Mouse (Mus musculus) lung, postnatal 14 days (tissue): ENCODE results near the gene Pald1.

Source experiments
- DNase-seq: peaks from one replicate; pipeline ENCODE4 v3.0.0; 2021

Gene Pald1

DNA sequence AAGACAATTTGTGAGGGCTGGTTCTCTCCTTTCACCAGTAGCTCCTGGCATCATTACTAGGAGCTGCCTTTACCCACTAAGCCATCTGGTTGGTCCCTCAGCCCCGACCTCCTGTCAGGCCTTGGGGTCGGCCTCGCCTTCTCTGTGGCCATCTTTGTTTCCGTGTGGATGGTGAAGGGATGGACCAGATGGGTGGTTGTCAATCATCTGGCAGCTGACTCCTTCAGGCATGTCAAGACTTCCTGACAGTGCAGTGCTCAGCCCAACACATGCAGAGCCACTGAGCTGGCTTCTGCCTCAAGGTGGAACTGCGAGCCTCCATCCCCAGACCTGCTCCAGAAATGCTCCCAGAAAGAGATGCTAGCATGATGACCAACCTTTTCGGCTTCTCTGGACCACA, 18.9 kb downstream of the Pald1 start:
- no peak for DNase-seq

DNA sequence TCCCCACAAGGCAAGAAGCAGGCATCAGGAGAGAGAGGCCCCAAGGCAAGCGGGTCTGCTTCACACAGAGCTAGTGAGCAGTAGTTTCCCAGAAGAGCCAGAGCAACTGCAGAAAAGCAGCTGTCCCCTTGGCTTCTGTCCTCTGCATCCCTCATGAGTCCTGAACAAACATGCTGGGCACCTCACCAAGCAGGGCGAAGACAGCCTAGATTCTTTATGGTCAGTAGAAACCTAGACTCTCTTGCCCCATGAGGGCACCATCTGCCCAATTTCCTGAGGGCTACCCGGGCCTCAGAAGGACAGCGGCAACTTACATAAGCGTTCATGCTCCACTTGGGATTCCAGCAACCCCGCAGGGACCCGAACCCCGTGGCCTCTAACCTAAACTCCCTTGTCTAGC, 20.3 kb downstream of the Pald1 start:
- no peak for DNase-seq

DNA sequence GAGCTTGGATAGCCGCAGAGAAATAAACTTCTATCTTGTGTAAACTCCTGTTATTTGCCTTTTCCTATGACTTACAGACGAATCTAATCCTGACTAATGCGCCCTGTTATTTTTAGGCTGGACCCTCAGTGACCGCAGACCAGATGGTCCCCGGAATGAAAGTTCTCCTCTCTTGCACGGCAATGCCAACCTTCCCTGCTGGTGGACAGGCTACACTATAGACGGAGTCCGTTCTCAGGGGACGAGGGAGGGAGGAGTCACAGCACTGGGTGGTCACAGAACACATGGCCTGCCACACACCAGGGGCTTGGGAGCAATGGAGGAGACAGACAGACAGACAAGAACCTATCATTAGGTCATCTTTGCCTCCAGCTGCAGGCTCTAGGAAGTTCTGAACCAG, 20.8 kb downstream of the Pald1 start:
- no peak for DNase-seq

DNA sequence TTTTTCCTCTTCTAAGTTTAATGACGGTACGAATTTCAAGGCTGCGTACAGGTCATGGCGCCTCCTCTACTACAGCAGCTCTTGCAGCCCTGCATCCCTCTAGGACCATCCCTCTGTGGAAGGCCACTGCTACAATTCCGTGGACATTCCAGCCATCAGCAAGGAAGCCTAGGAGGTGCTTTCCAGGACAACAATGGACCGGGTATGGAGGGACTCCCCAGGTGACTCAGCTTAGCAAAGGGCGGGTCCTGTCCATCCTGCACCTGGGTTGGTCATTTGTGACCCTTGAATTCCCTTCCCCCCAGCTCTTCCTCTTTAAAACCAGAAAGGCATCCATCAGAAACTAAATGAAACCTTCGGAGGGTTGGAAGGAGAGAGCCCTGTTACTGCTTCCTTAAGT, 22.7 kb downstream of the Pald1 start:
- DNase-seq, result no peak

DNA sequence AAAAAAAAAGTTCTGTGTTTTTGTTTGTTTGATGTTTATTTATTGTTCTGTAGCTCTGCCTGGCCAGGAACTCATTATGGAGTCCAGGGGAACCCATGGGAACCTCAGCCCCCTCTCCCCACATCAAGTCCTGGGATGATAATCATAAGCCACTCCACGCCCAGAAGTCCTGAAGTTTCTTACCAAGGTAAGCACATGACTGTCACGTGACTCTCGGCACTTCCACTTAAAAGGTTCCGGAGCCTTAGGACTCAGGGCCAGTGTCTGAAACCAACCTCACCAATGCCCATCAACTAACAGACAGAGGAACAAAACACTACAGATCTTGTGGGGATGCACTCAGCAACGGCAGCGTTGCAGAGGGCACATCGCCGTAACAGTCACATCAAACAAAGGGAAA, 23.9 kb downstream of the Pald1 start:
- no peak for DNase-seq

DNA sequence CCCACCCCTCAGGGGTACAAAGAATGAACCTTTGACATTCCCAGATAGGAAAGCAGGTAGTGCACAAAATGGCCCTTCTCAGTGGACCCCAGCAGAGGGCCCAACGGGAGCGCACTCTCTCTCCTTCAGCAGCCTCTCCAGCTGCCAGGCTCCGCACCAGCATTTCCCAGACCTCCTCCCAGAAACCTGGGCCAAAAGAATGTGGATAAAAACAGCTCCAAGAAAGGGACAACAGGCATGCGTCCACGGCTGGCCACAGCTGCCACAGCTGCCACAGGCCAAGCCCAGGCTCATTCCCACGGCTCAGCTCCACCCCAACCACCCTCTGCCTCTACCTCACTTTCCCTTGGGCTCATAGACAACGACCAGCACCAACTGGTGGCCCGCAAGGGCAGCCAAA, 25.7 kb downstream of the Pald1 start:
- DNase-seq, result peak; percentile 49

DNA sequence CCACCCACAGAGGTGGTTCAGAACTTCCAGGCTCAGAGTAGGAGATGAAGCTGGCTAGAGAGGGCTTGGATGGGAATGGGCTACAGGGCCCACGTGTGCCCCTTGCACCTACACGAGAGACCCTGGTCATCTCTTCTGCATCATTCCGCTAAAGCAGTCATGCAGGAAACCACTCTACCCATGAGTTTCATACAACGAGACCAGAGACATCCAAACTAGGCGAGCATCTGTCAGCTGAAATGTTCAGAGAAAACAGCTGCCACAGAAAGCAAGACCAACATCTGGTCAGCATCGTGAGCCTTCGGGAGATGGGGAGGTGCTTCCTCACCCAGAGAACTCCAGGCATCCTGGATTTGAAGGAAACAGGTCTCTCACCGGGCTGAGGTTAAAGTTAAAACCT, 26.8 kb downstream of the Pald1 start:
- DNase-seq, result no peak

DNA sequence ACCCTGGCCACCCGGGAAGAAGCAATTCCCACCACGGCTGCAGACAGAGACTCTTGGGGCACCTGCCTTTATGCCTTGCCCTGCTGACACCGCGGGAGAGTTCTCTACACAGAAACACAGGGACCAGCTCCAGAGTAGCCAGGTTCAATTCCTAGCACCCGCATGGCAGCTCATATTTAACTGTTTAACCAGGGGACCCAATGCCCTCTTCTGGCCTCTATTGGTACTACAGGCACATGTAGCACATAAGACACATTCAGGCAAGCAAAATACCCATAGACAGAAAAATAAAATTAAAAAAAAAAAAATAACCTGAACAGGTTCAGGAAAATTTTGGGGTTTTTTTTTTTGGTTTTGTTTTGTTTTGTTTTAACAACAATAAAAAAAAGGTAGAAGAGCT, 27.2 kb downstream of the Pald1 start:
- DNase-seq, result no peak

DNA sequence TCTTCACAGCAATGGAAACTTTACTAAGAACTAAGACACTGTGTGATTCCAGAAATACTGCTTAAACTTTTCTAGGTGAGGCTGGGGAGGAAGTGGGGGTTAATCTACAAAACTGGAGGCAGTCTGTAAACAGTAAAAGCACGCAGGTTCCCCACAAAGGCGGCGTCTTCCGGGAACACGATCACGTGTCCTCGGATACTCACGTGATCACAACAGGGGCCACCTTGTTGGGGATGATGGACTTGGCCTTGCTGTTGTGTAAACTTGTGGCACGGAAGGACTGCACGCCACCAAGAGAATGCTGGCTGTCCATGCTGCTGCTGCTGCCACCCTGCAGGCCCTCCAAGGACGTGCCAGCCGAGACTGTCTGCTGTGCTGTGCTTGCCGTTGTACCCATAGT, 27.7 kb downstream of the Pald1 start:
- DNase-seq, result no peak

DNA sequence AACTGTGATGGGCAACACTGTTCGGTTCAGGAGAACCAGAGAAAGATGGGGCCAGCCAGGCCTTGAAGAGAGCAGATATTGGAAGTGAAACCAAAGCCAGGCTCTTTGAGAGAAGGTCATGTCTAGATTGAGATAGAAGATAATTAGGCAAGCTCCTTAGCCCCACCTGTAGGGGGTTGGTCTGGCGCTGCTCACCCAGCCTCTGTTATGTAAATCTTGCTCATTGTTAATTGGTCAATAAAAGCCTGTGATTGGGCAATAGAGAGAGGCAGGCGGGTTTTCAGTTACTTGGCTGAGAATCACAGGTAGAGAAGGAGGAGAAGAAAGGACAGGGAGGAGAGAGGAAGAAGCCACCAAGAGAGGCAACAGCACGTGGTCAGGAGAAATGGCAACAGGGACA, 32.1 kb downstream of the Pald1 start:
- no peak for DNase-seq

DNA sequence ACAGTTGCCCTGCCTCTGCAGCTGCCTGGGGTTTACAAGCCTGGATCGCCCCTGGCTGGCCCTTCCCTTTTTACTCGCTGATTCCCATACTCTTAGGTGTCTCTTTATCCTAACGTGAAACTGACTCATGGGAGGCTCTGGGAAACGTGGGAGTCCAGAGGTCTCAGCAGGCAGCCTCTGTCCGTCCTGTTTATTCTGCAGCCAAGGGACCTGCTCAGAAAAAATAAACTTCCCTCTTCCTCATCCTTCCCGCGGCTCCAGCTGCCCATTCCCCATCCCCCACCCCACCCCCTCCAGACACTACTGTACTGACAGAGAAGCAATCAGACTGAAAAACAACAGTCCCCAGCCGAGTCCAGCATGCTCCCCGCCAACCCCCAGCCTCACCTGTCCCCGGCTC, 37.0 kb downstream of the Pald1 start:
- DNase-seq, result no peak

DNA sequence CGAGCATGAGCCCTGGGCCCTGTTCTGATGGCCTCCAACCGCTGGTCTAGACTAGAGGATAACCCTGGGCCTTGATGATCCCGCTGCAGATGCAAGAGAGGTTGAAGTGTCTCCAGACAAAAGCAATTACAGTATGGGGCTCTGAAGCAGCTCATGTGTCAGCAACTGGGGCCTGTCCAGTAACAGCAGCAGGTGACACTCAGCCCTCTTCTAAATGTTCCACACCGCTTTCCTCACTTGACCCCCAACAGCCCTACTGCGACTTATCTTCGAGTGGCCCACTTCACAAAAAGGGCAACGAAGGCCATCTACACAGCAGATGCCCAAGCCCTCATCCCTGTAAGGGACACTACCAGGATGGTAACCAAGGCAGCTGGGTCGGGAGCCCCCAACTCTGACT, 38.2 kb downstream of the Pald1 start:
- DNase-seq, result no peak

DNA sequence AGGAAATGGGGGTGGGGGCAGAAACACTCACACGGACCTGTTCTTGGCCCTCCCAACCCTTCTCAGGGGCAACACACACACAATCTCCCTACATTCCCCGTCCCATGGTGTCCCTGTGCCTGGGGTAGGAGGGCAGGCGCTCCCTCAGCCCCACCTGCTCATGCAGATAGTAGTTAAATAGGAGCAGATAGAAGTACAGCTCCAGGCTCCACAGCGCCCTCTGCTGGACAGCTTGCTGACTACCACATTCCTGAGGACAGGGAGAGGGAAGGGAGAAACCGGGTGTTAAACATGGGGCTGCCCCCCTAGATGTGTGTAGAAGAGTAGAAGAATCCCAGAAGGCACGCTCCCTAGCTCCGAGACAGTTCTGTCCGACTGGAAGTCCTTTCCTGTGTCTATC, 39.4 kb downstream of the Pald1 start:
- peak; percentile 81 for DNase-seq

DNA sequence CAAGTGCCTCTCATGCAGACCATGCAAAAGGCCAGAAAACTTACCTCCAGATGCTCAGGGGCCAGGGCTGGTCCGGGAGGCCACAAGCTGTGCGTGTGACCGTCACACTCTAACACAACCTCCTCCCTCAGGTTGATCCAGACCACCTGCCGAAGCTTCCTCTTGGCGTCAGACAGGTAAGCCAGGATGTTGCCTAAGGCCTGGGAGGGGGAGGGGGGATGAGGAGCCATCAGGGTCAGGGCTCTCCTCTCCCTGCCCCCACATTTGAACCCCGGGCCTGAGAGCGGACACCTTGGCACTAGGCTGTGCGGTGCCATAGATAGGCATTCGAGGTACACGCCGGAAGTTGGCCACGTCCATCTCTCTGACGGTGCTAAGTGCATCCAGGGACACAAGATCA, 40.6 kb downstream of the Pald1 start:
- DNase-seq, result no peak

DNA sequence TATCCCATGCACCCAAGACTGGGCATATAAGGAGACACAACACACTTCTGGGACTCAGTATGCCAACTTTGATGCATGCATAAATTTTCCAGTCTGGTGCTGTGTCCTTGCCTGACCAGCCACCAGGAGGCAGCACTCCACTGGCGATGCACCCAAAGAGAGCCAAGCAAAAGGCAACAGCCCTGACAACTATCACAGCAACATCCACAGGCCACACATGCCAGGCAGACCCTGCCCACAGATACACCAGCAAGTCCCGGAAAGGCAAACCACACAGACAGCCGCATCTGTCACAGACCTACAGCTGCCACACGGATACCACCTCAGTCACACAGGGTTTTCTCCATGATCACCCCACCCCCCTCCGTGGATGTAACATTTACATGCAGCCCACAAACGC, 41.8 kb downstream of the Pald1 start:
- DNase-seq, result peak; percentile 83

DNA sequence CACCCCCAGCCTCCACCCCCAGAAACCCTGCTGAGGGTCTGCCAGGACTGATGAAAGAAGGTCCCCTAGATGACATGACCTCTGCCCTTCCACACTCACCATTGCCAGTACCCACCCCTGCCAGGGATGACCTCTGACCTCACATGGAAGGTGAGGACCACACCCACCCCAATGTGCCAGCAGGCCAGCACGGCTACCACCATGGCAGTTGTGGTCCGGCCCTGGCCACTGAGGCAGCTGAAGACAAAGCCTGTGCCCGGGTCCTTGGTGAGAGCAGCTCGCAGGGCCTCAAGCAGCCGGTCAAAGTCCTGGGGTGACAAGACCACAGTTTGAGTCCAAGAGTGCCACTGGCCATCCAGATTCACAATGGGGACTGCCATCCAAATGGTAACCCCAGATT, 42.3 kb downstream of the Pald1 start:
- DNase-seq, result no peak

DNA sequence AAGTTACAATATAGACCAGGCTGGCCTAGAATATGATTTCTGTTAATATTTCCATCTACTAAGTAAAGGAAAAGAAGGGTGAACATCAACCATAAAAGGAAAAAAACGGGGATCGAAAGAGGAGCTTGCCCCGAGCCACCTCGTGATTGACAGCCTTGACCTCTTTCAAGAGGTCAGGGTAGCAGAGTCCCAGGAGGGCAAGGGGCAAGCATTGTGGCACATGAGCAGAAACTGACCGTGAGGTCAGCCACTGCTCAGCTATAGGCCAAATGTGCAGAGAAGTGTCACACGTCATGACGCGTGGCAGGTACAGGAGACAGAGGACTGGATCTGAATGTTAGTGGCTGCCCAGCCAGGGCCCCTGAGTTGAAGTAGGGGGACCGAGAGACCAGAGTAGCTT, 43.1 kb downstream of the Pald1 start:
- DNase-seq, result no peak

DNA sequence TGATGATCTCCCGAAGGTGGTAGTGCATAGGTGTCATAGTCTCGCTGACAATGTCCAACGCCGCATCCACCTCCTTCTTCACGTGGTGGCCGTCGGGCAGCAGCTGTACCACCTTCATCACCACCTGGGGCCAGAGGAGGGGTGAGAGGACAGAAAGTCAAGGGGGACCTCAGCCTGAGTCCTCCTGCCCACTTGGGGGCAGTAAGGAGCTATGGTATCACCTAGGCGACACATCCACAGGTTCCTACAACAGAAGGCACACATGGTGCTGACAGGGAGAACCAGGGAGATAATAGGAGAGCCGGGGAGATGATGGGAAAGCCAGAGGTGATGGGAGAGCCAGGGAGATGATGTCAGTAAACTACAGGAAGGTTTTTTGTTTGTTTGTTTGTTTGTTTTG, 44.1 kb downstream of the Pald1 start:
- DNase-seq, result no peak

DNA sequence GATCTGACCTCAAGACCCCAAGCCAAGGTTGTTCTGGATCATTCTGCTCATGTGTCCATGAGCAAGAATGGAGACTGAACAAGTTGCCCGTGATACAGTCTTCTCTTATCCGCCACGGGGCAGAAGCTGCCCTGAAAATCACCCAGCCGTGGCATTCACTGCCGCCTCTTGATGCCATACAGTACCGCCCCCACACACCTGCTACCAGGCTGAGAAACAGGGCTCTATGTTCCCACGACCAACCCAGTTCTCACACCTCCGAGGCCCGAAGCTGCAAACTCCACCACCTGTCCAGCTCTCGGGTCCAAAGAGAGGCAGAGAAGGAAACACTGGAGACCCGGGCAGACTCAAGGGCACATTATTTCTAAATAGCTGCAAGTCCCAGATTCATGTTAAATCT, 45.7 kb downstream of the Pald1 start:
- no peak for DNase-seq

DNA sequence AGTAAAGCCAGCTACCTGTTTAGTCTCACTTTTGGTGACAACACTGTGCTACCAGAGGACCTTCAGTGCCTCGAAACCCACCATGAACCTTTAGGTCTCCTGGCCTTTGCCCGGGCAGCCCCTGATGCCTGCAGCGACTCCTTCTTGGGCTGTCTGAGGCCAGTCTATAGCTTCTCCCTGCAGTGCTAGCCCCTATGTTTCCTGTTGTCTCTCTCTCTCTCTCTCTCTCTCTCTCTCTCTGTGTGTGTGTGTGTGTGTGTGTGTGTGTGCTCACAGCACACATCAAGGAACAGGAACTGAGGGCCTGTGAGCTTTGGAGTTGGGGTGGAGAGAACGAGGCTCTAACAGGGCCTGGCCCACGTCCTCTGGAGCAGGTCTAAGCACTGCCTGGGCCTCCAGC, 46.7 kb downstream of the Pald1 start:
- DNase-seq, result no peak

DNA sequence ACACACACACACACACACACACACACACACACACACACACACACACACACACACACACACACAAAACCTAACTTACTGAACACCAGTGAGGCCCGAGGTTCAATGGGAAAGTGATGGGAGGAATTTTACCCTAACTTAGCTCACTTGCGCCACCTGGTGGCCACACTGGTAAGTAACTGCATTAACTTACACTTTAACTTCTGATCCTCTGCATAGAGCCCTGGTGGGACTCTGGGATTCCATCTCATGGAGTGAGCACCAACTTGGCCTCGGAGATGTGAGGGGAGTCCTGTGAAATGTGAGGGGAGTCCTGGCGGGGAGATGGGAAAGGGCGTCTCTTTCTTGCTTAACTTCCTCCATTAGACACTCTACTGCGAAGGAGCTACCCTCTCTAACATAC, 47.2 kb downstream of the Pald1 start:
- peak; percentile 91 for DNase-seq

DNA sequence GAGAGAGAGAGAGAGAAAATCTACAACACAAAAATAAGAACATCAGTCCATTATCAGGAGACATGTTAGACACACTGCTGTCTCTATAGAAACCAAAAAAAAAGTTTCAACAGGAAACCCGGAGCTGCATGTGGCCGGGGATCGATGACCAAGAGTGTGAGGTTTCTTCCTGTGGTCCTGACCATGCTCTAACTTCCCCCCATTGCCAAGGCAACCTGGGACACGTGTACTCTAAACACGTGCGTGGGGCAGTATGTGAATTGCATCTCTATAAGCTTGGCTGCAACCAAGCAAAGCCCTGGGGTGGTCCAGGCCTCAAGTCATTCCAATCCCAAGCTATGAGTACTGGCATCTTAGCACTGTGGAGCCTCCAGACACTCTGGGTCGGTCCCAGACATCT, 48.8 kb downstream of the Pald1 start:
- DNase-seq, result no peak

DNA sequence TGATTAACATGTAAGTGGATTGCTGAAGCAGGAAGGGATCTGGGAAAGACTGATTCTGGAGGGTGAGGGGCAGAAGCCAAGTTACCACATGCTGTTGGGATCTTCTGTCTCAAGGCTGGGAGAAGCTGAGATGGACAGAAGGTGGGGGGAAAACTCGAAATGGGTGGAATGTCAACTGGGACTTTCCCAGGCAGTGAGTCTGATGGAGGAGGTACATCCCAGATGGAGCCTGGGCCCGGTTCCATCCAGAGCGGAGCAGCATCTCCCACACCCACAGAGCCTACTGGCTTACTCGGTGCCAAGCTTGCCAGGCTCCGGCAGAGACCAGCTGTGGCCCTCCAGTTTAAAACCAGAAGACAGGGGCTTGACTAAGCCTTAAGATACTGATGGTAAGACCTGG, 52.3 kb downstream of the Pald1 start:
- peak; percentile 65 for DNase-seq

DNA sequence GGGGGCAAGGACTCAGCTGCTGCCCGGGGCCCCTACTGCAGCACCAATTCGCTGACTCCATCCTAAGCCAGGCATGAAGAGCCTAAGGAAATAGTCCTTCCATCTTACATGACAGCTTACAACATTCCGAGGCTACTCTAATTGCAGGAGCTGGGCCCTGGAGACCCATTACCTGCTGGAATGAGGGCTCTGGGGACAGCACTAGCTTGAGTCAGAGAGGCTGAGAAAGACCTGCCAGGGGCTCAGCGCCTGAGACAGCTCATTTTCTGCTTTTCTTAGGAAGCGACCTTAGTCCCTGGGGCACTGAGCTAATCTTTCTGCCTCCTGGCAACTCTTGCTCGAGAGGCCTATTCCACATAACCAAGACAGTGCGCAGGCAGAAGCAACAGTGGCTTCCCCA, 54.4 kb downstream of the Pald1 start:
- no peak for DNase-seq

DNA sequence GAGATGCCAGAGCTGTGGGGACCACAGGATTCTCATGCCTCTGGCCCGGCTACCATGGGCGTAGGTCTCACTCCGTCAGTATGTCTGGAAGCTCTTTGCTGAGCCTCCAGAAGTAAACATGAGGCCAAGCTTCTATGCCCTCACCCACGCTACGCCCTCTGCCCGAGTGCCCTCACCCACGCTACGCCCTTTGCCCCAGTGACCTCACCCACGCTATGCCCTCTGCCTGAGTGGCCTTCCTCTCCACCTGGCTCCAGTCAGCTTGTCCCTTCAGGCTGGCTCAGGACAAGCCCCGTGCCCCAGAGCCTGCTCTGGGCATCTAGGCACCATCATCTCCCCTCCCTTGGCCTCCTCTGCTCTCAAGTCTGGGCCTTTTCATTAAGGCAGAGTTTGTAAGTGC, 55.8 kb downstream of the Pald1 start:
- DNase-seq, result no peak

DNA sequence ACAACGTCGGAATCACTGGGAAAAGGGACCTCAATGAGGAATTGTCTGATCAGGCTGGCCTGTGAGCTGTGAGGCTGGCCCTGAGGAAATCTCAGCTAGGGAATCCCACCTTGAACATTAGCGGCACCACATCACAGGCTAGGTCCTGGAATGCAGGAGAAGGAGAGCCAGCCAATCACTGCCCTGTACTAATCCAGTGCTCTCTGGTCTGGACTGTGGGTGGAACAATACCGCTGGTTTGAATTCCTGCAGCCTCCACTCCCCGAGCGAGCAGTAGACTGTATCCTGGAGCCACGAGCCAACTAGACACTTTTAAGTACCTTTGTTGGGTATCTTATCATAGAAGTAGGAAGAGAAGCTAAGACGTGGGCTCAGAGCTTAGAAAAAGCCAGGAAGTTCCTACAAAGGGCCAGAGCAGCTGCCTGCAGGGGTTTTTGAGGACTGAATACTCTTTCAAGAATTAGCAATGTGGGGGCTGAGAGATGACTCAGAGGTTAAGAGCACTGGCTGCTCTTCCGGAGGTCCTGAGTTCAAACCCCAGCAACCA, 57.5 kb downstream of the Pald1 start:
- DNase-seq, result no peak
